Mouse (Mus musculus): ENCODE data around the gene Tssk2.

DNA sequence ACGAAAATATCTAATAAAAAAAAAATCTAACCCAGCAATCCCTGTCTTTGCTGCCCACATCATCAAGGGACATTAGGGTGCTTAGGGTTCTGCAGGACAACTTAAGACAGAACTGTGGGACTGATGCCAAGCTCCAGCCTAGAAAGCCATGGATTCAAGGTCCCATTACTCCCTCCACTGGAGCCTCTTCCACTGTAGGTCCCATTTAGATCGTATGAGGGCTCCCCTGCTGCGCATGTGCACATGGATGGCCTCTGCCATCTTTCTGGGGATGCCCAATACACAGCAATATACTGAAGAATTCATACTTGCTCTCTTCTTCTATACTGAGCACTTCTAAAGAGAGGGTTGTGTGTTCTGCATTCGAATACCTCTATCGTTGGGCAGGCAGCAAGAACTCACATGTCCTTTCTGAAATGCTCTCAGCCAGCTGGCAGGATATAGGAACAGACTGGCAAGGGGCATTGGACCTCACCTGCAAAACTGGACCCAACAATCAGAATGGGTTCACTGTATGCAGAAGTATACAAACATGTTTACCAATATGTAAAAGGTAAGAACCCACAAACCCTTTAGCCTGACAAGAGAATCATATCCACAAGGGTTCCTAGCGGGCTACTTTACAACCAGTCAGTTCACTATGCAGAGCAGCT is 8.6 kb upstream of the Tssk2 start:
- TF ChIP-seq CTCF (IDR thresholded peaks at IDR 0.05; ENCODE audit: low read depth): no peak
- no peak for TF ChIP-seq EP300 (optimal IDR thresholded peaks at IDR 0.05)
